Mouse (Mus musculus) liver, embryonic 15.5 days (tissue): ENCODE results near the gene Tifab. TPM values are rescaled to one million over a fixed set of nuclear protein-coding genes. Genes with fewer than 3 reads are reported as not detected.
"Not testable (repeated sequence)": the region's sequence is repeated elsewhere in the genome, so short reads cannot be mapped to it uniquely, and the experiment has no call there.

Experiments used
- ATAC-seq: fragments of 200-750 bp; cut with Nextera tagmentation; 2 replicates; pipeline ENCODE4 v1.8.0; 2017; ENCODE audit warnings: moderate number of reproducible peaks, mild to moderate bottlenecking, moderate library complexity; ENCODE audit not compliant: insufficient read depth
- H3K27ac ChIP-seq: fragments of 300-500 bp; sonication (generic); replicated peaks from 2 replicates; pipeline ENCODE4 v1.5.1; 2015; ENCODE audit warnings: mild to moderate bottlenecking, inconsistent platforms
- H3K27me3 ChIP-seq: fragments of 300-500 bp; sonication (generic); 2 replicates; pipeline ENCODE4 v1.6.1; 2015; ENCODE audit warnings: mild to moderate bottlenecking, inconsistent platforms
- H3K36me3 ChIP-seq: fragments of 300-500 bp; sonication (generic); replicated peaks from 2 replicates; pipeline ENCODE4 v1.6.1; 2015; ENCODE audit warnings: moderate library complexity, mild to moderate bottlenecking, inconsistent platforms
- H3K4me1 ChIP-seq: fragments of 300-500 bp; sonication (generic); replicated peaks from 2 replicates; pipeline ENCODE4 v1.6.1; 2015; ENCODE audit warnings: inconsistent platforms
- H3K4me2 ChIP-seq: fragments of 300-500 bp; sonication (generic); 2 replicates; pipeline ENCODE4 v1.6.1; 2015; ENCODE audit warnings: moderate library complexity, mild to moderate bottlenecking, inconsistent platforms
- H3K4me3 ChIP-seq: fragments of 300-500 bp; sonication (generic); replicated peaks from 2 replicates; pipeline ENCODE4 v1.5.1; 2015; ENCODE audit warnings: mild to moderate bottlenecking, inconsistent platforms
- H3K9ac ChIP-seq: fragments of 300-500 bp; sonication (generic); 2 replicates; pipeline ENCODE4 v1.6.1; 2015; ENCODE audit warnings: moderate library complexity, mild to moderate bottlenecking, inconsistent platforms
- H3K9me3 ChIP-seq: fragments of 300-500 bp; sonication (generic); replicated peaks from 2 replicates; pipeline ENCODE4 v1.6.1; 2016; ENCODE audit warnings: inconsistent platforms
- WGBS: fragments of 180-500 bp; shearing (Covaris S2); methylation state at CpG from one replicate; pipeline ENCODE4 v1.1.7; 2015; ENCODE audit warnings: mixed read lengths; ENCODE audit not compliant: insufficient replicate concordance; 5-methylcytosine and 5-hydroxymethylcytosine counted together
- polyA plus RNA-seq: library from polyadenylated mRNA; unstranded; fragments of >200 nt; fragmentation: Nextera tagmentation; extraction: Ambion mirVana; gene quantifications from 2 replicates; pipeline ENCODE4 v1.2.1, GENCODE M21; 2015

Gene Tifab
- polyA plus RNA-seq, 1 experiment from 2014 or later = 8.9 TPM

DNA sequence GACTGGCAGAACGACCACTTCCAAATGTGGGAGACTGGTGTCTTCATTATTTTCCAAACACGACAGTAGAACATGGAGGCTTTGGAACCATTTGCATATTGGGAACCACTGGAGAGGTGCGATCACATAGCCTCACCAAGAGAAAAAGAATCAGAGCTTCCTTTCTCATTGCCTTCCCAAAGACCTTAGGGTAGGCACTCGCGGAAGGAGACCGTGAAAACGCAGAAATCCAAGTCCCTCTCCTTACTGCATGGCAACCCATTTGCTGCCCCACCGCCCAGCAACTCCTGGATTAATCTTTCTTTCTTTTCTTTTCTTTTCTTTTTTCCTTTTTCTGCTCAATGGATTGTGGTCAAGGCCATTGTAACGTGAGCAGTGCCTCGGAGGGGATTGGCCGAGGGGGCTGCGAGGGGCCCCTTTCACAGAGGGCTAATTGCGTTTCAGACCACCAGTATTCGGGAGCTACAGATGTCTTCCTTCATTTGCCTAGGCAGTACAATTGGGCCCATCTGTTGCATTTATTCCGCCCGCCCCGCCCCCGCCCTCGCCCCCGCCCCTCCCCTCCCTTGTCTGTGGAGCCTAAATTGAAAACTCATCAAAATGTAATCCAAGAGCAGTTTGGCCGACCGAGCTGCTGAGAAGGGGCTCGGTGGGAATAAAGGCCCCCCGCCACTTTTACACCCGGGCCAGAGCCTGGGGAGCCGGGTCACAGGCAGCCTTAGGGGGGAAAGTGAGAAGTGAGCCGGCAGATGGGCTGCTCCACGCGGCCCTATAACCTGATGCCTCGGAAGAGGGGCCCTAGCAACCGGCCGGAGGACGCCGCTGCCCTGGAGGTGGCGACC is 29.8 kb upstream of the Tifab start:
- Histone ChIP-seq H3K4me3 (no peak overlapping the region), H3K9ac (no peak overlapping the region), H3K27me3 (peaks cover 28% of the 10 kb centered on the region), H3K27ac (no peak overlapping the region), H3K4me1 (no peaks in the 10 kb centered on the region), H3K36me3 (no peaks in the 10 kb centered on the region), H3K4me2 (no peak overlapping the region; the same call in 1 of the 2 replicates), H3K9me3 (no peaks in the 10 kb centered on the region)
- ATAC-seq = no peak
- WGBS = 11% methylated on average over 35 of the region's 35 CpGs

DNA sequence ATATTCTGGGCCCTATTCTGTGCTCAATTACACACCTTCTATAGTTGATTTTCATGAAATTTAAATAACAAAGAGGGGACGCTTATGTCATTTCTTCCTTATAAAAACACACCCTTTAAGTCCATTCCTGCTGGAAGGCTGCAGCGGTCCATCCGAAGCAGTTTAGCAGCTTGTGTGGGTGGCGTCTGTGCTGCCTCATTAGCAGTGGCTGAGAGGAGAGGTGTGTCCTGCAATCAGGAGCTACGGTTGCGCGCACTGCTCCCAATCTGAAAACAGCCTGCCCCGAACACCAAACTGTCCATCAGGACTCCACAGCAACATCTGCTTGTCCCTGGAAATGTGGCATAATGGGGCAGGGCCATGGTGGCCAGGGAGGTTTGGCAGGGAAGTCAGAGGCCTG is 20.8 kb upstream of the Tifab start:
- no peaks in the 10 kb centered on the region for H3K9me3 ChIP-seq
- no peak for ATAC-seq
- H3K36me3 ChIP-seq = no peaks in the 10 kb centered on the region
- WGBS = 73% methylated on average over 8 of the region's 8 CpGs
- H3K9ac ChIP-seq = no peak overlapping the region
- peaks cover 7% of the 10 kb centered on the region; the same call in 1 of the 2 replicates for H3K27me3 ChIP-seq
- no peaks in the 10 kb centered on the region for H3K4me1 ChIP-seq
- H3K27ac ChIP-seq = no peak overlapping the region
- H3K4me2 ChIP-seq = no peak overlapping the region
- H3K4me3 ChIP-seq = no peak overlapping the region

DNA sequence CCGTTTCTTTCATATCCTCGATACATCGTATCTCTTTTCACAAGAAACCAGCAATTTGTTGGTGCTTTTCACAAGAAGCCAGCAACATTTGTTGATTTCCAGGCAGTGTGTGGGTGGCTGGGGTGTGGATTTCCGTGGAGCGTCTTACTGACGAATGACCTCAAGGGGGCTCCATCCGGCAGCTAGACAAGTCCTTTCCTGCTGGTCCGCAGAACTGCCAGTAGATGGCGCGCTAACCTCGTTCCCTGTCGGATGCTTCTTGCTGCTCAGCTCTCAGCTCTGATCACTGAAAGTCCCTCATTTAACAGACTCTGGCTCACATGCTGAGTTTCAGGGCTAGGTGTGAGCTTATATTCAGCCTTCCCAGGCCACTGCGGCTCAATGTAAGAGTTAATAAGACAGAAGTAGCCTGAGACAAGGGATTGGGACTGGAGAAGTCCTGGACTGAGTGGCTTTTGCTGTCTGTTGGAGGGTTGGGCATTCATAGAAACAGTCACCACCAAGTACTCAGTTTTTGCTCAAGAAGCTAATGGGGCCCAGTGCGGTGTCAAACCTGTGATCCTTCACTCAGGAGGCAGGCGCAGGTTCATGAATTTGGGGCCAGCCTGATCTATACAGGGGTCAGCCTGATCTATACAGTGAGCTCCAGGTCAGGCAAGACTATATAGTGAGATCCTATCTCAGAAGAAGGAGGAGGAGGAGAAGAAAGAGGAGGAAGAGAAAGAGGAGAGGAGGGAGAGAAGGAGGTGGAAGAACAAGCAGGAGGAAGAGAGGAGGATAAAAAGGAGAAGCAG is 19.0 kb upstream of the Tifab start:
- 10% methylated on average over 15 of the region's 15 CpGs for WGBS
- Histone ChIP-seq H3K4me1 (no peaks in the 10 kb centered on the region), H3K27ac (no peak overlapping the region), H3K4me3 (no peak overlapping the region), H3K4me2 (peak overlapping the region; percentile 38; the same call in 1 of the 2 replicates), H3K9me3 (no peaks in the 10 kb centered on the region), H3K9ac (no peak overlapping the region), H3K27me3 (peaks cover 7% of the 10 kb centered on the region; the same call in 1 of the 2 replicates), H3K36me3 (no peaks in the 10 kb centered on the region)
- ATAC-seq = no peak

DNA sequence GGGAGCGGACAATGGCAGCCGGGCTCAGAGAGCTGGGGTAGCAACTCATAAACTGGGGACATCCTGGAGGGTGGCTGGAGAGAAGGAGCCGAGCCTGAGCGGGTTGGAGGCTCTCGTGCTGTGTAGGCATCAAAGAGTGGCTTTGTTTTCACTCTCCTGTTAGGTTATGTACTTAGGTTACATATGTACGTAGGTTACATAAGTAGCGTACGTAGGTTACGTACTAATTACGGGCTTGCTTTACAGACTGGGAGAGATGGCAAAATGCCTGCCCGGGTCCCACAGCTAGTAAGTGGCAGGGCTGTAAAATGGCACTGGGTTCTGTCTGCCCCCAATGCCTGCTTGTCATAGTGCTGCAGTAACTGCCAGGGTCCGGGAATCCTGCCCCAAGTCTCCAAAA is 18.3 kb upstream of the Tifab start:
- H3K9ac ChIP-seq = no peak overlapping the region
- no peaks in the 10 kb centered on the region for H3K4me1 ChIP-seq
- H3K36me3 ChIP-seq = no peaks in the 10 kb centered on the region
- H3K27ac ChIP-seq = no peak overlapping the region
- H3K4me3 ChIP-seq = no peak overlapping the region
- peaks cover 7% of the 10 kb centered on the region; the same call in 1 of the 2 replicates for H3K27me3 ChIP-seq
- no peak for ATAC-seq
- peak overlapping the region; percentile 38; the same call in 1 of the 2 replicates for H3K4me2 ChIP-seq
- H3K9me3 ChIP-seq = no peaks in the 10 kb centered on the region
- WGBS = 73% methylated on average over 12 of the region's 12 CpGs

DNA sequence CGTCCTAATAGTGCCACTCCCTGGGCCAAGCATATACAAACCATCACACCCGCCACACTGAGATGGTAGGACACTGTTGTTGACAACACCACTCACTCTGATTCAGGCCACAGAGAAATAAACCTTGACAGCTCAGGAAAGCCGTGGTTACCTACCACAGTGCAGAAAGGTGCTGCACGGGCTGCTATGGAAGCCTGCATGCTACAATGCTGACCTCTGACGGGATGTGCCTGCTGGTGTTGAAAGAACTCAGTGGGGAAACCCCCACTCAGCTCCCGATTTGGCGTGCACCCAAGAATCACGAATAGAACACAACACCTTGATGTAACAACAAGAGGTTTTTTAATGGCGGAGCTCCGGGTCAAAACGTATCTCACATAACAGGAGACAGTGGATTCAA is 17.1 kb upstream of the Tifab start:
- not testable (repeated sequence) for H3K27ac ChIP-seq, H3K4me3 ChIP-seq, ATAC-seq, H3K9me3 ChIP-seq, H3K9ac ChIP-seq, H3K27me3 ChIP-seq, H3K4me1 ChIP-seq, H3K4me2 ChIP-seq, H3K36me3 ChIP-seq
- WGBS = 63% methylated on average over 11 of the region's 11 CpGs

DNA sequence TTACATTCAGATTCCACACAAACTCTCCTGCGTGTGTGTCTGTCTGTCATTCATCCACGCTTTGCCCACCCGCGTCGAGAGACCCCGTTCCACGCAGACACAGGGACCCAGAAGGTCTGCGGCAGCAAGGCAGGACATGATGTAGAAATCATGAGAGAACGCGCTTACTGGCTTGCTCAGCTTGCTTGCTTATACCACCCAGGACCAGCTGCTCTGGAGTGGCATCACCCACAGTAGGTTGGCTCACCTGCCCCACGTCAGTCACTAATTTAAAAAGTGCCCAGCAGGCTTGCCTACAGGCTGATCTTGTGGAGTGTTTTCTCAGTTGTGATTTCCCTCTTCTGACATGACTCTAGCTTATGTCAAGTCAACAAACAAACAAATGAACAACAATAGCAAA is 15.5 kb upstream of the Tifab start:
- H3K9me3 ChIP-seq, ATAC-seq, H3K9ac ChIP-seq, H3K27me3 ChIP-seq, H3K4me2 ChIP-seq, H3K4me1 ChIP-seq, H3K4me3 ChIP-seq, H3K27ac ChIP-seq, H3K36me3 ChIP-seq: not testable (repeated sequence)
- 80% methylated on average over 11 of the region's 11 CpGs for WGBS

DNA sequence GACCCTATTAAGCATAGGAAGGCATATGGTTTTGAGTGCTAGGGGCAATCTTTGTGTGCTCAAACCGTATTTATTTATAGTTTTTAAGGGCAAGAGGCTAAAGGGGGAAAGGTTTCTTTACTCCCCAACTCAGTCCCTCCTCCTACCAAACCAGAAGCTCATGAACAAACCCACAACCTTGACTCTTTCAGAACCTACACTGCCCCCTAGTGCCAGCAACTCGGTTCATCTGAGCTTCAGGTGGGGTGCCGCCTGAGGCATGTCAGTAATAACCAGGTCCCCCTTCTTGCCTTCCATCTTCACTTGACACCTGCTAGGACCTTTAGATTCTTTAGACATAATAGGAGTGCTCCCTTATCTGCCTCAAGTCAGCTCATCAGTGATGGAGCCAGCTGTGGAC is 12.5 kb upstream of the Tifab start:
- Histone ChIP-seq H3K4me2 (no peak overlapping the region), H3K4me1 (no peaks in the 10 kb centered on the region), H3K27ac (no peak overlapping the region), H3K4me3 (no peak overlapping the region), H3K9ac (no peak overlapping the region), H3K36me3 (no peaks in the 10 kb centered on the region), H3K9me3 (no peaks in the 10 kb centered on the region), H3K27me3 (no peaks in the 10 kb centered on the region)
- ATAC-seq = no peak
- WGBS = 12% methylated on average over 3 of the region's 3 CpGs

DNA sequence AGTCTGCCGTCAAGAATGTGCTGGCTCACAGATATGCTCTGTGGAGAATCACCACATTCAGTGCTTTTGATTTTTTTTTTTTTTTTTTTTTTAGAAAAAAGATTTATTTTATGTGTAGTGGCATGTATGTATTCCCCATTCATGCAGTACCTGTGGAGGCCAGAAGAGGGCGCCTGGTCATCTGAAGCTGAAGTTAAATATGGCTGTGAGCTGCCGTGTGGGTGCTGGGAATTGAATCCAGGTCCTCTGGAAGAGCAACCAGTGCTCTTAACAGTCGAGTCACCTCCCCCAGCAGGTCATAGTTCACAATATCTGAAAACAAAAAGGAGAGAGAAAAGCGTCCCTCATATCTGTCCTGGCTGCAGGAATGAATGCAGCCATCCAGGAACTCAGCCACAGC is 11.0 kb upstream of the Tifab start:
- H3K4me1 ChIP-seq = no peaks in the 10 kb centered on the region
- H3K36me3 ChIP-seq = no peaks in the 10 kb centered on the region
- no peaks in the 10 kb centered on the region for H3K27me3 ChIP-seq
- H3K4me3 ChIP-seq = no peak overlapping the region
- H3K9me3 ChIP-seq = no peaks in the 10 kb centered on the region
- no peak overlapping the region for H3K9ac ChIP-seq
- no peak overlapping the region for H3K27ac ChIP-seq
- H3K4me2 ChIP-seq = no peak overlapping the region
- WGBS = 58% methylated on average over 5 of the region's 5 CpGs
- ATAC-seq = no peak

DNA sequence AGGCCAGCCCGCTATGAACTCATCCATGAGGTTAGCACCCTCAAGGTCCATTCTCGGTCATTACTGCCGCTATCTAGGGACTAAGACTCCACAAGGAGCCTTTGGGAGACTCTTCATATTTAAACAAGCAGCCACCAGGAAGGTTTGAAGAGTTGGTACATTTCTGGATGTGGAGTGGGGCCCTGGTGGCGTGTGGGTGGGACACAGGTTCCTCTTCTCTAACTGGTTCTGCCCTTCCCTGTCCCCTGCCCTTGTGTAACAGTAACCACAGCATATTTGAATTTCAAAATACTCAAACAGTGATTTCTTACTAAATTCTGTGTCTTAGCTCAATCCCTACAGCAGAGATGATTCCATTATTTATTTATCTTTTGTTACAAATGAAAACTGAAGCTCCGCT is 5.0 kb upstream of the Tifab start:
- H3K27ac ChIP-seq = peak overlapping the region; percentile 19; the same call in 1 of the 2 replicates
- H3K4me1 ChIP-seq = no peaks in the 10 kb centered on the region
- no peak for ATAC-seq
- no peak overlapping the region for H3K4me3 ChIP-seq
- H3K27me3 ChIP-seq = no peaks in the 10 kb centered on the region
- no peaks in the 10 kb centered on the region for H3K36me3 ChIP-seq
- H3K9me3 ChIP-seq = no peaks in the 10 kb centered on the region
- peak overlapping the region; percentile 20; the same call in 1 of the 2 replicates for H3K4me2 ChIP-seq
- H3K9ac ChIP-seq = no peak overlapping the region
- 57% methylated on average over 5 of the region's 5 CpGs for WGBS

DNA sequence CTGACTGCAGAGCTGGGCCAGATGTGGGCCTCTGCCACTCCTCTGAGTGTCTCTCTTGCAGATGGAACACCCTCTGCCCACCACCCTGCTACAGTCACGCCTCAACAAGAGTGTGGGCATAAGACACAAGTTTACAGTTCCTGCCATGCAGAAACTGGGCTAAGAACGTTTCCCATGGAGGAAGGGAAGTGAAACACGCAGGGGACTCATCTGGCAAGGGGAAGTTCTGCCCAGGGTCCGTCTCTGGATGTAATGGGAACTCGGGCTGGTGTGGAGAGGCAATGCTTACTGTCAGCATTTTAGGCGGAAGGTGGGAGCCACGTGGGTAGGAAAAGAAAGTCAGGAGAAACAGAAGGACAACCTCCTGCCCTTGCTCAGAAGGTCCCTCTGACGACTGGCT is 2.7 kb upstream of the Tifab start:
- Histone ChIP-seq H3K4me1 (no peaks in the 10 kb centered on the region), H3K27ac (no peak overlapping the region), H3K27me3 (no peaks in the 10 kb centered on the region), H3K9me3 (no peaks in the 10 kb centered on the region), H3K4me3 (no peak overlapping the region), H3K4me2 (no peak overlapping the region), H3K36me3 (no peaks in the 10 kb centered on the region), H3K9ac (no peak overlapping the region)
- peak; percentile 32; the same call in 1 of the 2 replicates for ATAC-seq
- 24% methylated on average over 8 of the region's 8 CpGs for WGBS

DNA sequence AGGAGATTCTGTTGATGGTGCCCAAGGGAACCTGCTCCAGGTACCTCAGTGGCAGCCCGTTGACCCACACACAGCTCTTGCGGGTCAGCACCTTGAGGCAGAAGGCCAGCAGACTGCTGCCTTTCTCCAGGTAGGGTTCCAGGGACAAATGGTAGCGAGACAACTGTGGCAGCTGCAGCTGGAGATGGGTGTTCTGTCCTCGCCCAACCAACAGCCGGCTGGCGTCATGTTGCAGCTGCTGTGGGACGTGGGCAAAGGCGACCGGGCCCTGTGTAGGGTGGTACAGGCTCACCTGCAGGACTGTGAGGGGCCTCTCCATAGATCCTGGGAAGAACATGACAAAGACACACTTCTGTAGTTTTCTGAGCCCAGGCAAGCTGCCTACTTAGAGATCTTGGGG is 2.4 kb downstream of the Tifab start:
- peak overlapping the region; percentile 37; the same call in 1 of the 2 replicates for H3K4me3 ChIP-seq
- ATAC-seq = no peak
- no peaks in the 10 kb centered on the region for H3K9me3 ChIP-seq
- H3K36me3 ChIP-seq = no peaks in the 10 kb centered on the region
- H3K27ac ChIP-seq = 0 out of 2 replicates have a peak overlapping the region, but pooled peaks have one; percentile 14
- no peaks in the 10 kb centered on the region for H3K4me1 ChIP-seq
- H3K4me2 ChIP-seq = peak overlapping the region; percentile 13; the same call in 1 of the 2 replicates
- no peak overlapping the region for H3K9ac ChIP-seq
- no peaks in the 10 kb centered on the region for H3K27me3 ChIP-seq
- 71% methylated on average over 9 of the region's 9 CpGs for WGBS
